Mouse (Mus musculus) MEL (cell line): ENCODE results near the gene Leng8. TPM values are rescaled to one million over a fixed set of nuclear protein-coding genes. Genes with fewer than 3 reads are reported as not detected.

Experiments
- DNase-seq: peaks from one replicate; pipeline ENCODE4 v3.0.0; 2011; ENCODE audit warnings: low read depth, low spot score
- H3K27ac ChIP-seq: 2 replicates; pipeline ENCODE4 v1.5.1; 2012; ENCODE audit warnings: low read depth, mild to moderate bottlenecking, control low read depth, low read length, moderate library complexity; ENCODE audit not compliant: control insufficient read depth
- H3K27me3 ChIP-seq, 2 experiments: fragments of 150-350 bp in 1 of 2; sonication (generic) in 1 of 2; 2 replicates each; pipeline ENCODE4 v1.6.1; 2012; ENCODE audit warnings: low read length in 2 of 2, mild to moderate bottlenecking in 2 of 2, improper control_type of control experiment in 1 of 2, moderate library complexity in 1 of 2; ENCODE audit not compliant: insufficient read depth in 2 of 2, control insufficient read depth in 1 of 2
- H3K36me3 ChIP-seq, 2 experiments: 2 replicates each; pipeline ENCODE4 v1.6.1; 2012 to 2014; ENCODE audit warnings: low read length in 2 of 2, improper control_type of control experiment in 1 of 2, inconsistent platforms in 1 of 2, mild to moderate bottlenecking in 1 of 2; ENCODE audit not compliant: insufficient read depth in 2 of 2, control insufficient read depth in 1 of 2
- H3K4me1 ChIP-seq, 2 experiments: fragments of 150-350 bp in 1 of 2; sonication (generic) in 1 of 2; 2 replicates each; pipeline ENCODE4 v1.6.1; 2012; ENCODE audit warnings: low read length in 2 of 2, improper control_type of control experiment in 1 of 2, mild to moderate bottlenecking in 1 of 2; ENCODE audit not compliant: insufficient read depth in 2 of 2, control insufficient read depth in 1 of 2
- H3K4me3 ChIP-seq, 2 experiments: fragments of 150-350 bp in 1 of 2; sonication (generic) in 1 of 2; 2 replicates each; pipeline ENCODE4 v1.5.1; 2012; ENCODE audit warnings: low read depth in 2 of 2, low read length in 2 of 2, mild to moderate bottlenecking in 2 of 2, moderate library complexity in 2 of 2, control low read depth in 1 of 2, improper control_type of control experiment in 1 of 2; ENCODE audit not compliant: control insufficient read depth in 1 of 2, insufficient read depth in 1 of 2
- H3K79me2 ChIP-seq: 2 replicates; pipeline ENCODE4 v1.6.1; 2012; ENCODE audit warnings: mild to moderate bottlenecking, low read length, moderate library complexity; ENCODE audit not compliant: control insufficient read depth, poor library complexity, insufficient read depth
- H3K9ac ChIP-seq: 2 replicates; pipeline ENCODE4 v1.6.1; 2012; ENCODE audit warnings: low read depth, mild to moderate bottlenecking, control low read depth, low read length, moderate library complexity; ENCODE audit not compliant: control insufficient read depth, poor library complexity, severe bottlenecking
- H3K9me3 ChIP-seq: fragments of 150-350 bp; sonication (generic); replicated peaks from 2 replicates; pipeline ENCODE4 v1.6.1; 2012; ENCODE audit warnings: mild to moderate bottlenecking, low read length, improper control_type of control experiment, moderate library complexity; ENCODE audit not compliant: insufficient read depth
- BHLHE40 ChIP-seq: IDR thresholded peaks from 2 replicates; pipeline ENCODE4 v1.6.1; 2012; ENCODE audit warnings: low read depth, mild to moderate bottlenecking, inconsistent platforms, low read length, improper control_type of control experiment, borderline replicate concordance
- CHD1 ChIP-seq: IDR thresholded peaks from 2 replicates; pipeline ENCODE4 v1.6.1; 2012; ENCODE audit warnings: low read depth, mild to moderate bottlenecking, inconsistent platforms, low read length, improper control_type of control experiment
- CHD2 ChIP-seq: IDR thresholded peaks from 2 replicates; pipeline ENCODE4 v1.6.1; 2011; ENCODE audit warnings: low read length, improper control_type of control experiment
- CTCF ChIP-seq, 3 experiments: IDR thresholded peaks in 2 of 3; conservative IDR thresholded peaks in 1 of 3; 2 replicates each; pipeline ENCODE4 v1.5.1; 2011 to 2012; ENCODE audit warnings: low read length in 3 of 3, low read depth in 2 of 3, mild to moderate bottlenecking in 2 of 3, improper control_type of control experiment in 1 of 3, inconsistent platforms in 1 of 3, mixed read lengths in 1 of 3, moderate library complexity in 1 of 3; ENCODE audit not compliant: control insufficient read depth in 1 of 3, insufficient read depth in 1 of 3, poor library complexity in 1 of 3, severe bottlenecking in 1 of 3
- E2F4 ChIP-seq: IDR thresholded peaks from 2 replicates; pipeline ENCODE4 v1.6.1; 2011; ENCODE audit warnings: low read depth, low read length, improper control_type of control experiment, borderline replicate concordance
- ELF1 ChIP-seq: IDR thresholded peaks from 2 replicates; pipeline ENCODE4 v1.6.1; 2014; ENCODE audit warnings: low read depth, mild to moderate bottlenecking, inconsistent platforms, low read length, improper control_type of control experiment, moderate library complexity
- ETS1 ChIP-seq: IDR thresholded peaks from 2 replicates; pipeline ENCODE4 v1.6.1; 2012; ENCODE audit warnings: low read depth, mild to moderate bottlenecking, inconsistent platforms, low read length, improper control_type of control experiment, moderate library complexity
- GABPA ChIP-seq: IDR thresholded peaks from 2 replicates; pipeline ENCODE4 v1.6.1; 2012; ENCODE audit warnings: low read depth, mild to moderate bottlenecking, inconsistent platforms, low read length, improper control_type of control experiment, moderate library complexity
- GATA1 ChIP-seq: IDR thresholded peaks from 2 replicates; pipeline ENCODE4 v1.6.1; 2011; ENCODE audit warnings: low read depth, low read length, improper control_type of control experiment
- HCFC1 ChIP-seq: IDR thresholded peaks from 2 replicates; pipeline ENCODE4 v1.6.1; 2012; ENCODE audit warnings: low read depth, mild to moderate bottlenecking, inconsistent platforms, low read length, improper control_type of control experiment, moderate library complexity
- JUND ChIP-seq: IDR thresholded peaks from 2 replicates; pipeline ENCODE4 v1.6.1; 2011; ENCODE audit warnings: low read depth, mild to moderate bottlenecking, improper control_type of control experiment, low read length
- KAT2A ChIP-seq: conservative IDR thresholded peaks from 2 replicates; pipeline ENCODE4 v1.6.1; 2012; ENCODE audit warnings: low read depth, low read length, improper control_type of control experiment, inconsistent platforms
- MAFK ChIP-seq: IDR thresholded peaks from 2 replicates; pipeline ENCODE4 v1.6.1; 2011; ENCODE audit warnings: low read depth, mild to moderate bottlenecking, low read length, improper control_type of control experiment, borderline replicate concordance
- MAX ChIP-seq: IDR thresholded peaks from 2 replicates; pipeline ENCODE4 v1.6.1; 2011; ENCODE audit warnings: low read length, improper control_type of control experiment
- MEF2A ChIP-seq: IDR thresholded peaks from 2 replicates; pipeline ENCODE4 v1.6.1; 2014; ENCODE audit warnings: low read depth, mild to moderate bottlenecking, inconsistent platforms, low read length, improper control_type of control experiment; ENCODE audit not compliant: poor library complexity, insufficient replicate concordance, severe bottlenecking; ENCODE audit errors: extremely low read depth
- MXI1 ChIP-seq: IDR thresholded peaks from 2 replicates; pipeline ENCODE4 v1.6.1; 2011; ENCODE audit warnings: mild to moderate bottlenecking, low read depth, low read length, improper control_type of control experiment
- MYB ChIP-seq: IDR thresholded peaks from 2 replicates; pipeline ENCODE4 v1.6.1; 2011; ENCODE audit warnings: mild to moderate bottlenecking, low read depth, low read length, improper control_type of control experiment
- MYC ChIP-seq: IDR thresholded peaks from 2 replicates; pipeline ENCODE4 v1.6.1; 2011; ENCODE audit warnings: low read depth, mild to moderate bottlenecking, low read length, improper control_type of control experiment, moderate library complexity
- NELFE ChIP-seq: IDR thresholded peaks from 2 replicates; pipeline ENCODE4 v1.6.1; 2011; ENCODE audit warnings: low read depth, low read length, improper control_type of control experiment
- NRF1 ChIP-seq: IDR thresholded peaks from 2 replicates; pipeline ENCODE4 v1.6.1; 2014; ENCODE audit warnings: low read depth, mild to moderate bottlenecking, inconsistent platforms, low read length, improper control_type of control experiment, moderate library complexity; ENCODE audit not compliant: poor library complexity, insufficient read depth, severe bottlenecking
- POLR2A ChIP-seq, 2 experiments: IDR thresholded peaks; 2 replicates each; pipeline ENCODE4 v1.6.1; 2011 to 2012; ENCODE audit warnings: low read length in 2 of 2, mild to moderate bottlenecking in 2 of 2, control low read depth in 1 of 2, improper control_type of control experiment in 1 of 2, low read depth in 1 of 2, moderate library complexity in 1 of 2; ENCODE audit not compliant: control insufficient read depth in 1 of 2, insufficient read depth in 1 of 2, poor library complexity in 1 of 2
- RCOR1 ChIP-seq: IDR thresholded peaks from 2 replicates; pipeline ENCODE4 v1.6.1; 2012; ENCODE audit warnings: low read depth, mild to moderate bottlenecking, inconsistent platforms, low read length, improper control_type of control experiment
- SIN3A ChIP-seq: IDR thresholded peaks from 2 replicates; pipeline ENCODE4 v1.6.1; 2012; ENCODE audit warnings: low read length, improper control_type of control experiment, inconsistent platforms
- SMC3 ChIP-seq: IDR thresholded peaks from 2 replicates; pipeline ENCODE4 v1.6.1; 2011; ENCODE audit warnings: low read depth, low read length, improper control_type of control experiment
- TAL1 ChIP-seq: IDR thresholded peaks from 2 replicates; pipeline ENCODE4 v1.6.1; 2012; ENCODE audit warnings: mild to moderate bottlenecking, inconsistent platforms, low read length, moderate library complexity, mixed read lengths
- TCF12 ChIP-seq: IDR thresholded peaks from 2 replicates; pipeline ENCODE4 v1.6.1; 2014; ENCODE audit warnings: low read depth, mild to moderate bottlenecking, inconsistent platforms, low read length, improper control_type of control experiment, moderate library complexity
- UBTF ChIP-seq: IDR thresholded peaks from 2 replicates; pipeline ENCODE4 v1.6.1; 2012; ENCODE audit warnings: low read depth, mild to moderate bottlenecking, inconsistent platforms, low read length, improper control_type of control experiment, moderate library complexity, borderline replicate concordance; ENCODE audit not compliant: insufficient read depth
- USF1 ChIP-seq: IDR thresholded peaks from 2 replicates; pipeline ENCODE4 v1.6.1; 2014; ENCODE audit warnings: low read depth, mild to moderate bottlenecking, inconsistent platforms, low read length, improper control_type of control experiment, moderate library complexity
- ZKSCAN1 ChIP-seq: IDR thresholded peaks from 2 replicates; pipeline ENCODE4 v1.6.1; 2012; ENCODE audit warnings: low read depth, mild to moderate bottlenecking, inconsistent platforms, low read length, improper control_type of control experiment, moderate library complexity
- polyA plus RNA-seq, 2 experiments: library from polyadenylated mRNA; stranded (reverse) in 1 of 2; unstranded in 1 of 2; fragments of >175 nt in 1 of 2; fragments of >200 nt in 1 of 2; gene quantifications; 2 replicates each; pipeline versions ENCODE4 v1.2.1 to v1.2.4; 2012; ENCODE audit warnings: low replicate concordance in 2 of 2, low read depth in 1 of 2; ENCODE audit not compliant: insufficient read length in 2 of 2, insufficient read depth in 1 of 2, missing spikeins in 1 of 2
- total RNA-seq: library from RNA; depleted of rRNA; stranded (reverse); fragments of 300-350 nt; gene quantifications from 2 replicates; pipeline ENCODE4 v1.2.3, GENCODE M21; 2012

Leng8 gene
- total and polyA plus RNA-seq, 3 experiments, result 28.2 to 89.9 TPM; not detected in 1

GRCm38 (mm10) chr7:4111766-4112165 is 25.1 kb upstream of the Leng8 start:
- TF ChIP-seq ELF1 (no peak), MAX (no peak), TAL1 (no peak), HCFC1 (no peak), CTCF (IDR thresholded peaks at IDR 0.05 in 2 of 3, conservative IDR thresholded peaks at IDR 0.05 in 1 of 3; ENCODE audit: control insufficient read depth in 1 of 3, insufficient read depth in 1 of 3, low read depth in 2 of 3, low read length in 3 of 3, poor library complexity in 1 of 3, severe bottlenecking in 1 of 3) (no peak), UBTF (no peak), GABPA (no peak), ZKSCAN1 (no peak), ETS1 (no peak), MYB (no peak), MEF2A (no peak), SMC3 (no peak), MYC (no peak), E2F4 (no peak), POLR2A (IDR thresholded peaks at IDR 0.05; ENCODE audit: control insufficient read depth in 1 of 2, insufficient read depth in 1 of 2, low read depth in 1 of 2, low read length in 2 of 2, poor library complexity in 1 of 2) (no peak), KAT2A (no peak), MXI1 (no peak), NELFE (no peak), CHD1 (no peak)
- TF ChIP-seq, all 39 proteins: peak for 0
- peaks cover 0 to 9% of the 10 kb centered on the region in 2 experiments; a peak in 2 of 4 replicates for H3K36me3 ChIP-seq
- H3K27ac ChIP-seq, result no peak overlapping the region
- H3K4me3 ChIP-seq, result no peak overlapping the region
- no peaks in the 10 kb centered on the region for H3K79me2 ChIP-seq
- H3K27me3 ChIP-seq, result no peaks in the 10 kb centered on the region; a peak in 2 of 4 replicates
- no peak overlapping the region for H3K9ac ChIP-seq
- peaks cover 0 to 6% of the 10 kb centered on the region in 2 experiments; a peak in 3 of 4 replicates for H3K4me1 ChIP-seq
- DNase-seq, result no peak
- H3K9me3 ChIP-seq, result no peaks in the 10 kb centered on the region

GRCm38 (mm10) chr7:4117050-4117814 is 19.6 kb upstream of the Leng8 start:
- Histone ChIP-seq H3K79me2 (no peaks in the 10 kb centered on the region), H3K9me3 (no peaks in the 10 kb centered on the region), H3K27ac (no peak overlapping the region), H3K9ac (no peak overlapping the region), H3K4me1 (no peaks in the 10 kb centered on the region), H3K4me3 (no peak overlapping the region), H3K36me3 (no peaks in the 10 kb centered on the region), H3K27me3 (peaks cover 0 to 1% of the 10 kb centered on the region in 2 experiments; a peak in 2 of 4 replicates)
- no peak for DNase-seq
- TF ChIP-seq HCFC1, result no peak
- no peak for TF ChIP-seq NELFE
- TF ChIP-seq ETS1, result no peak
- no peak for TF ChIP-seq JUND
- TF ChIP-seq CTCF (IDR thresholded peaks at IDR 0.05 in 2 of 3, conservative IDR thresholded peaks at IDR 0.05 in 1 of 3; ENCODE audit: control insufficient read depth in 1 of 3, insufficient read depth in 1 of 3, low read depth in 2 of 3, low read length in 3 of 3, poor library complexity in 1 of 3, severe bottlenecking in 1 of 3), result no peak
- no peak for TF ChIP-seq TAL1
- no peak for TF ChIP-seq MAX
- TF ChIP-seq TCF12, result no peak
- no peak for TF ChIP-seq E2F4
- no peak for TF ChIP-seq SIN3A
- TF ChIP-seq MEF2A, result no peak
- TF ChIP-seq CHD2, result no peak
- no peak for TF ChIP-seq RCOR1
- no peak for TF ChIP-seq MAFK
- TF ChIP-seq NRF1, result no peak
- TF ChIP-seq KAT2A, result no peak
- no peak for TF ChIP-seq BHLHE40
- TF ChIP-seq USF1, result no peak
- no peak for TF ChIP-seq GATA1
